Mouse (Mus musculus) kidney, embryonic 14.5 days (tissue): Measurements from ENCODE around the gene Wdr60. TPM values are rescaled to one million over a fixed set of nuclear protein-coding genes. Genes with fewer than 3 reads are reported as not detected.

Source experiments
- ATAC-seq: fragments of 200-750 bp; cut with Nextera tagmentation; 2 replicates; pipeline ENCODE4 v1.8.0; 2017; ENCODE audit warnings: moderate number of reproducible peaks, mild to moderate bottlenecking, moderate TSS enrichment, moderate library complexity; ENCODE audit not compliant: low FRiP score, low TSS enrichment
- H3K27ac ChIP-seq: fragments of 300-500 bp; sonication (generic); 2 replicates; pipeline ENCODE4 v1.5.1; 2014; ENCODE audit warnings: low read depth, mild to moderate bottlenecking, low read length, moderate library complexity, mixed read lengths
- H3K27me3 ChIP-seq: fragments of 300-500 bp; sonication (generic); 2 replicates; pipeline ENCODE4 v1.6.1; 2014; ENCODE audit warnings: mild to moderate bottlenecking, low read length; ENCODE audit not compliant: control insufficient read depth, insufficient read depth
- H3K36me3 ChIP-seq: fragments of 300-500 bp; sonication (generic); 2 replicates; pipeline ENCODE4 v1.6.1; 2014; ENCODE audit warnings: low read length, mixed read lengths; ENCODE audit not compliant: control insufficient read depth, insufficient read depth
- H3K4me1 ChIP-seq: fragments of 300-500 bp; sonication (generic); 2 replicates; pipeline ENCODE4 v1.6.1; 2014; ENCODE audit warnings: low read length, mixed read lengths; ENCODE audit not compliant: control insufficient read depth, insufficient read depth
- H3K4me2 ChIP-seq: fragments of 300-500 bp; sonication (generic); replicated peaks from 2 replicates; pipeline ENCODE4 v1.6.1; 2014; ENCODE audit warnings: low read depth, mild to moderate bottlenecking, low read length
- H3K4me3 ChIP-seq: fragments of 300-500 bp; sonication (generic); 2 replicates; pipeline ENCODE4 v1.5.1; 2014; ENCODE audit warnings: mild to moderate bottlenecking, low read length
- H3K9ac ChIP-seq: fragments of 300-500 bp; sonication (generic); 2 replicates; pipeline ENCODE4 v1.6.1; 2014; ENCODE audit warnings: low read depth, mild to moderate bottlenecking, low read length, moderate library complexity
- H3K9me3 ChIP-seq: fragments of 300-500 bp; sonication (generic); 2 replicates; pipeline ENCODE4 v1.6.1; 2016; ENCODE audit warnings: low read length; ENCODE audit not compliant: control insufficient read depth
- WGBS: fragments of 180-500 bp; shearing (Covaris S2); extraction: QIAGEN DNeasy Blood & Tissue Kit; methylation state at CpG from one replicate; pipeline ENCODE4 v1.1.7; 2014; 5-methylcytosine and 5-hydroxymethylcytosine counted together
- polyA plus RNA-seq: library from polyadenylated mRNA; unstranded; fragments of >200 nt; fragmentation: Nextera tagmentation; extraction: Ambion mirVana; gene quantifications from 2 replicates; pipeline ENCODE4 v1.2.1, GENCODE M21; 2014

The Wdr60 gene
- polyA plus RNA-seq, 1 experiment from 2014 or later: 19.7 TPM

- H3K9ac ChIP-seq: no peak overlapping the region
- H3K27ac ChIP-seq: no peak overlapping the region
- H3K4me3 ChIP-seq: no peak overlapping the region
- H3K27me3 ChIP-seq: no peaks in the 10 kb centered on the region
- H3K9me3 ChIP-seq: no peaks in the 10 kb centered on the region
- no peaks in the 10 kb centered on the region for H3K36me3 ChIP-seq
- no peaks in the 10 kb centered on the region for H3K4me1 ChIP-seq
- ATAC-seq: no peak
- H3K4me2 ChIP-seq: no peak overlapping the region
These were observed 80.4 kb downstream of the Wdr60 start for GRCm38 (mm10) chr12:116182376-116182775.

- Histone ChIP-seq H3K27me3 (no peaks in the 10 kb centered on the region), H3K4me2 (no peak overlapping the region), H3K9ac (no peak overlapping the region), H3K9me3 (no peaks in the 10 kb centered on the region), H3K4me3 (no peak overlapping the region), H3K36me3 (no peaks in the 10 kb centered on the region), H3K4me1 (no peaks in the 10 kb centered on the region), H3K27ac (no peak overlapping the region)
- WGBS: 79% methylated on average over 4 of the region's 4 CpGs
- ATAC-seq: no peak
These were observed 81.3 kb downstream of the Wdr60 start for GRCm38 (mm10) chr12:116181436-116182050.

- Histone ChIP-seq H3K4me1 (no peaks in the 10 kb centered on the region), H3K4me3 (no peak overlapping the region), H3K9ac (no peak overlapping the region), H3K36me3 (no peaks in the 10 kb centered on the region), H3K27ac (no peak overlapping the region), H3K4me2 (no peak overlapping the region), H3K9me3 (no peaks in the 10 kb centered on the region), H3K27me3 (no peaks in the 10 kb centered on the region)
- WGBS: 93% methylated on average over 3 of the region's 3 CpGs
- ATAC-seq: no peak
These were observed 85.9 kb downstream of the Wdr60 start for GRCm38 (mm10) chr12:116176930-116177329.

GRCm38 (mm10) chr12:116169666-116170065 lies 93.2 kb downstream of the Wdr60 start:
- no peak overlapping the region for H3K4me2 ChIP-seq
- no peaks in the 10 kb centered on the region for H3K27me3 ChIP-seq
- WGBS: 81% methylated on average over 5 of the region's 5 CpGs
- no peak overlapping the region for H3K4me3 ChIP-seq
- H3K36me3 ChIP-seq: no peaks in the 10 kb centered on the region
- no peak for ATAC-seq
- no peak overlapping the region for H3K9ac ChIP-seq
- no peaks in the 10 kb centered on the region for H3K9me3 ChIP-seq
- no peak overlapping the region for H3K27ac ChIP-seq
- no peaks in the 10 kb centered on the region for H3K4me1 ChIP-seq

GRCm38 (mm10) chr12:116165368-116165767 lies 97.5 kb downstream of the Wdr60 start:
- no peak overlapping the region for H3K4me3 ChIP-seq
- no peaks in the 10 kb centered on the region for H3K9me3 ChIP-seq
- H3K4me1 ChIP-seq: no peaks in the 10 kb centered on the region
- no peak overlapping the region for H3K27ac ChIP-seq
- no peak for ATAC-seq
- H3K4me2 ChIP-seq: no peak overlapping the region
- H3K9ac ChIP-seq: no peak overlapping the region
- H3K27me3 ChIP-seq: no peaks in the 10 kb centered on the region
- H3K36me3 ChIP-seq: no peaks in the 10 kb centered on the region

GRCm38 (mm10) chr12:116159695-116160094 lies 103.1 kb downstream of the Wdr60 start:
- Histone ChIP-seq H3K27ac (no peak overlapping the region), H3K4me1 (no peaks in the 10 kb centered on the region), H3K27me3 (no peaks in the 10 kb centered on the region), H3K9ac (no peak overlapping the region), H3K4me3 (no peak overlapping the region), H3K4me2 (no peak overlapping the region), H3K36me3 (no peaks in the 10 kb centered on the region), H3K9me3 (no peaks in the 10 kb centered on the region)
- no peak for ATAC-seq
- 92% methylated on average over 2 of the region's 2 CpGs for WGBS

GRCm38 (mm10) chr12:116159223-116159622 lies 103.6 kb downstream of the Wdr60 start:
- H3K27ac ChIP-seq: no peak overlapping the region
- H3K4me2 ChIP-seq: no peak overlapping the region
- H3K9ac ChIP-seq: no peak overlapping the region
- no peaks in the 10 kb centered on the region for H3K4me1 ChIP-seq
- H3K4me3 ChIP-seq: no peak overlapping the region
- H3K27me3 ChIP-seq: no peaks in the 10 kb centered on the region
- no peak for ATAC-seq
- no peaks in the 10 kb centered on the region for H3K36me3 ChIP-seq
- WGBS: 84% methylated on average over 5 of the region's 5 CpGs
- no peaks in the 10 kb centered on the region for H3K9me3 ChIP-seq

GRCm38 (mm10) chr12:116156792-116157532 lies 105.9 kb downstream of the Wdr60 start:
- Histone ChIP-seq H3K9me3 (no peaks in the 10 kb centered on the region), H3K9ac (no peak overlapping the region), H3K4me2 (no peak overlapping the region), H3K27ac (no peak overlapping the region), H3K4me3 (no peak overlapping the region), H3K27me3 (no peaks in the 10 kb centered on the region), H3K36me3 (no peaks in the 10 kb centered on the region), H3K4me1 (no peaks in the 10 kb centered on the region)
- 69% methylated on average over 7 of the region's 7 CpGs for WGBS
- ATAC-seq: no peak
